Mouse (Mus musculus): ENCODE measurements around the gene Cdc14b. TPM values are rescaled to one million over a fixed set of nuclear protein-coding genes. Genes with fewer than 3 reads are reported as not detected.

Cdc14b gene
- polyA plus RNA-seq, 1 experiment from 2014 or later = 3.5 TPM

DNA sequence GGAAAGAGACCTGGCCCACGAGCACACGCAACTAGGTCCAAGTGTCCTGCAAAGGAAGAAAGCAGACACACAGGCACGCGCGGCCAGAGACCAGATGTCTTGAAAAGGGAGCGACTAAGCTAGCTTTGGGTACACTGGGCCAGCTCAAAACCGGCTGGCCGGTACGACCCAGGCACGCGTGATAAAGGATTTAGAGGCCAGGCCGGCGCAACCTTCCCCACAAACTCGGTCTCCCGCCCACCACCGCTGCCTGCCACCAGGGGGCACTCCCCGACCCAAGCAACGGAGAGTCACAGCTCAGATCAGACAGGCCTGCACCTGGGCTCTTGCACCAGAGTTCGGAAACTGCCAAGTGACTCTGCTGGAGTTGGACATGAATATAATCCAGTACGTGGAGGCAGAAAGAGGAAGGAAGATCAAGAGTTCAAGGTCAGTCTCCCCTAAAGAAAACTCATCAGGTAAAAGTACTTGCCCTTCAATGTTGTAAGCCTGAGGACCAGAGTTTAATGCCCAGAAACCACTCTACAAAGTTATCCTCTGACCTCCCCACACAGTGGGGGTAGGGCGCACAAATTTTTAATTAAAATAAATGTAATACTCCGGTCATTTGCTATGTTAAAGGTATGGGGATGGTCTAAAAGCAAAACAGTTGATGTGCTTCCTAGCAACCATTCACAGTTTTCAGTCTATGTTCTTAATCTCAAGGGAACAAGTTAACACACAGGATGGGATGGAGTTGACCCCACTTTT, 26.1 kb downstream of the Cdc14b start:
- ATAC-seq (peak; percentile 85), DNase-seq (ENCODE audit: low spot score) (peak; percentile 72)
- Histone ChIP-seq H3K27me3 (replicated peaks; ENCODE audit: control insufficient read depth, insufficient read depth, low read length) (no peaks in the 10 kb centered on the region), H3K4me3 (ENCODE audit: low read depth, low read length) (peak overlapping the region; percentile 38), H3K9me3 (replicated peaks; ENCODE audit: control insufficient read depth, low read length) (no peaks in the 10 kb centered on the region), H3K4me2 (ENCODE audit: low read length) (peak overlapping the region; percentile 95), H3K4me1 (ENCODE audit: control insufficient read depth, insufficient read depth, low read length) (0 out of 2 replicates have a peak, but pooled peaks cover 2% of the 10 kb centered on the region), H3K9ac (ENCODE audit: low read length) (peak overlapping the region; percentile 67), H3K27ac (ENCODE audit: low read depth, low read length) (no peak overlapping the region), H3K36me3 (ENCODE audit: control insufficient read depth, insufficient read depth, low read length) (no peaks in the 10 kb centered on the region)
- WGBS = 8% methylated on average over 22 of the region's 22 CpGs

DNA sequence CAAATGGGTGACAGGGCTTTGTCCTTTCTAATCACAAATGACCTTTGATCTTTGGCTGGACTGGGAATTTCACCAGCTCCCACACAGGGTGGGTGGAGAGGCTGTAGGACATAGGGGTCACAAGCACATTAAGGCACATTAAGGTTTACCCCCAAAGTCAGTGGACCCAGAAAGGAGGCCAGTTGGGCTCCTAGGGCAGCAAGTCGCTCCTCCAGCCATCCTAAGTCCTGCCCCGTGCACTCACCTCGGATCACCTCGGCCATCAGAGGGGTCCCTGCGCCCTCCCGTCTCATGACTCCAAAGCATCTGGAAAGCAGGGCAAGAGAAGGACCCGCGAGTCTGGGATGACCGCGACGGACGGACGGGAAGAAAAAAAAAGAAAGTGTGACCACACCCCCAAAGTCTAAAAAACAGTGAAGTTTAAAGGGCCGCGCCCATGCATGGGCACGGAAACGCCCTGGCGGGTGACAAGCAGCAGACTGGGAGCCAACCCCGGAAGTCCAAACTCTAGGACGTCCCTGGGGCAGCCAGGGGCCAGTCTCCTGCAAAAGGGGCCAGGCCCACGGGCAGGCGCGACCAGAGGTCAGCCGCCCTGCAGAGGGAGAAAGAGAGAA, 26.8 kb downstream of the Cdc14b start:
- Histone ChIP-seq H3K4me2 (ENCODE audit: low read length) (peak overlapping the region; percentile 95), H3K27ac (ENCODE audit: low read depth, low read length) (no peak overlapping the region), H3K4me3 (ENCODE audit: low read depth, low read length) (peak overlapping the region; percentile 38), H3K27me3 (replicated peaks; ENCODE audit: control insufficient read depth, insufficient read depth, low read length) (no peaks in the 10 kb centered on the region), H3K36me3 (ENCODE audit: control insufficient read depth, insufficient read depth, low read length) (no peaks in the 10 kb centered on the region), H3K9ac (ENCODE audit: low read length) (peak overlapping the region; percentile 67), H3K9me3 (replicated peaks; ENCODE audit: control insufficient read depth, low read length) (no peaks in the 10 kb centered on the region), H3K4me1 (ENCODE audit: control insufficient read depth, insufficient read depth, low read length) (0 out of 2 replicates have a peak, but pooled peaks cover 2% of the 10 kb centered on the region)
- WGBS = 5% methylated on average over 24 of the region's 24 CpGs
- ATAC-seq (peak; percentile 68), DNase-seq (ENCODE audit: low spot score) (peak; percentile 15)

DNA sequence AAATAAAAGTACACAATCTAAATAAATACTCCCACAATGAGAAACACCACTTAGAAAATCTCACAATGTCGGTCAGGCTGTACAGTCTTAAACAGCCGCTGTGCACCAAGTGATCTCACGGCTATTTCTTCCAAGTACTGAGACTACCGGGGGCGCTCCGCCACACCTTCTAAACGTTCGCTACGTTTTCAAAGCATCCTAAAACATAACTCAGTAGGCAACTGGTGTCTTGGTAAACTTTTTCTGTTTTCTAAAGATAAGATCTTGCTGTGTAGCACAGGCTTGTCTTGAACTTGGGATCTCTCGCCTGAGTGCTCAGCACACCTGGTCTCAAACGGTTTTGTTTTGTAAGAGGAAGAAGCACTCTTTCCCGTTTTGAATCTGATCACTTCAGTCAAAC, 29.0 kb downstream of the Cdc14b start:
- H3K4me3 ChIP-seq (ENCODE audit: low read depth, low read length) = no peak overlapping the region
- H3K27me3 ChIP-seq (replicated peaks; ENCODE audit: control insufficient read depth, insufficient read depth, low read length) = no peaks in the 10 kb centered on the region
- no peaks in the 10 kb centered on the region for H3K9me3 ChIP-seq (replicated peaks; ENCODE audit: control insufficient read depth, low read length)
- ATAC-seq (no peak), DNase-seq (ENCODE audit: low spot score) (no peak)
- H3K9ac ChIP-seq (ENCODE audit: low read length) = no peak overlapping the region
- WGBS = 82% methylated on average over 12 of the region's 12 CpGs
- H3K4me2 ChIP-seq (ENCODE audit: low read length) = no peak overlapping the region
- no peaks in the 10 kb centered on the region for H3K36me3 ChIP-seq (ENCODE audit: control insufficient read depth, insufficient read depth, low read length)
- H3K27ac ChIP-seq (ENCODE audit: low read depth, low read length) = no peak overlapping the region
- H3K4me1 ChIP-seq (ENCODE audit: control insufficient read depth, insufficient read depth, low read length) = 0 out of 2 replicates have a peak, but pooled peaks cover 2% of the 10 kb centered on the region

DNA sequence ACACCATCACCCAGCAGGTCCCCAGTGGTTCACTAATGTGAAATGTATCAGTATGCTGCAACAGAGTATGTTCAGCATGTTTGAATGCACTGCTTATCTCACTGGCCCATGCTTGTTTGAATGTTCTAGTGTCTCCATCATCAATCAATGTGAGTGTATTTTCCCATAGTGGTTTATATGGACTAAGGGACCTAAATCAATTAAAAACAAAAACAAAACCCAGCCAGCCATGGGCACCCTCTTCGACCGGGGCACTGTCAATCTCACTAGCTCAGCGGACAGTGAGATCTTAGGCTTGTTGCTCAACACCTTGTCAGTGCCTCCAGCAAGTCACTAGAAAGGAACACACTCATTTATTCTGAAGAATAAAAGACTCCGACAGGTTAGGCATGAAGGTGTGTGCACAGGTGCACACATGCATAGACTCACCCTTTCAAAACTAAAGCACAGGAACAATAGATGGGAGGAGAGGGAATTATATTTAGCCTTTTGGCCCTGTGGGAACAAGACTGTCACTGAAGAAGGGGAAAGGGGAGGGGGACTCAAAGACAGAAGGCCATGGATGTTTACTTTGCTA, 30.3 kb downstream of the Cdc14b start:
- ATAC-seq (no peak), DNase-seq (ENCODE audit: low spot score) (no peak)
- no peak overlapping the region for H3K9ac ChIP-seq (ENCODE audit: low read length)
- H3K36me3 ChIP-seq (ENCODE audit: control insufficient read depth, insufficient read depth, low read length) = no peaks in the 10 kb centered on the region
- H3K27me3 ChIP-seq (replicated peaks; ENCODE audit: control insufficient read depth, insufficient read depth, low read length) = no peaks in the 10 kb centered on the region
- 83% methylated on average over 4 of the region's 4 CpGs for WGBS
- no peaks in the 10 kb centered on the region for H3K9me3 ChIP-seq (replicated peaks; ENCODE audit: control insufficient read depth, low read length)
- H3K4me1 ChIP-seq (ENCODE audit: control insufficient read depth, insufficient read depth, low read length) = 0 out of 2 replicates have a peak, but pooled peaks cover 2% of the 10 kb centered on the region
- H3K4me3 ChIP-seq (ENCODE audit: low read depth, low read length) = no peak overlapping the region
- H3K4me2 ChIP-seq (ENCODE audit: low read length) = no peak overlapping the region
- no peak overlapping the region for H3K27ac ChIP-seq (ENCODE audit: low read depth, low read length)

DNA sequence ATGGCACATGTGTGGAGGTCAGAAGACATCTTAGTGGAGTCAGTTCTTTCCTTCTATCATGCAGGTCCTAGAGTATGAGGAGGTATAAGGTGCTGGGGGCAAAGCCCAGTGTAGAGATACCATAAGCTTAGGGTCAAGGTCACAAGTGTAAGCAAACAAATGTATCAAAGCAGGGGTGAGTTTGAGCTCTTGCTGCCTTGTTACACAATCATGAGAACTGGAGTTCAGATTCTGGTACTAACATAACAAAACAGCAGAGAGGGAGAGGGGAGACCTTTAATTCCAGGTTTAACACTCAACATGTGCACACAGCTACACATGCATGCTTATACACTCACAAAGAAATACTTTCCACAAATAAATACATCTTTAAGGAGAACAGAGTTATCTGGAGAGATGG, 32.4 kb downstream of the Cdc14b start:
- H3K27me3 ChIP-seq (replicated peaks; ENCODE audit: control insufficient read depth, insufficient read depth, low read length) = no peaks in the 10 kb centered on the region

DNA sequence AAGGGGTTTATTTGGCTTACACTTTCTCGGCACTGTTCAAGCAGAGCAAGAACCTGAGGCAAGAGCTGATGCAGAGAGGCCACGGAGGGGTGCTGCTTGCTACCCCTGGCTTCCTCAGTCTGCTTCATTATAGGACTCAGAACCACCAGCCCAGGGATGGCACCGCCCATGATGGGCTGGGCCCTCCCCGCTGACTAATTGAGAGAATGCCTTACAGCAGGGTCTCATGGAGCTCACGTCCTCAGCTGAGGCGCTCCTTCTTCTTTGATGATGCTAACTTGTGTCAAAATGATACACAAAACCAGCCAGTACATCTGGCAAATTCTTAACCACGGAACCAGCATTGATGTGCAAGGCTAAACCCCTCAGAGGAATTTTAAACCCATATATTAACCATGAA, 34.5 kb downstream of the Cdc14b start:
- Histone ChIP-seq H3K4me3 (ENCODE audit: low read depth, low read length) (no peak overlapping the region), H3K27ac (ENCODE audit: low read depth, low read length) (no peak overlapping the region), H3K36me3 (ENCODE audit: control insufficient read depth, insufficient read depth, low read length) (no peaks in the 10 kb centered on the region), H3K9ac (ENCODE audit: low read length) (no peak overlapping the region), H3K4me1 (ENCODE audit: control insufficient read depth, insufficient read depth, low read length) (no peaks in the 10 kb centered on the region), H3K9me3 (replicated peaks; ENCODE audit: control insufficient read depth, low read length) (no peaks in the 10 kb centered on the region), H3K27me3 (replicated peaks; ENCODE audit: control insufficient read depth, insufficient read depth, low read length) (no peaks in the 10 kb centered on the region), H3K4me2 (ENCODE audit: low read length) (no peak overlapping the region)
- no peak for DNase-seq (ENCODE audit: low spot score)
- 75% methylated on average over 7 of the region's 7 CpGs for WGBS
- ATAC-seq = no peak

More for the DNA sequence above, 32.4 kb downstream of the Cdc14b start:
- H3K9me3 ChIP-seq (replicated peaks; ENCODE audit: control insufficient read depth, low read length) = no peaks in the 10 kb centered on the region
- H3K4me1 ChIP-seq (ENCODE audit: control insufficient read depth, insufficient read depth, low read length) = no peaks in the 10 kb centered on the region
- H3K27ac ChIP-seq (ENCODE audit: low read depth, low read length) = no peak overlapping the region
- H3K9ac ChIP-seq (ENCODE audit: low read length) = no peak overlapping the region
- H3K36me3 ChIP-seq (ENCODE audit: control insufficient read depth, insufficient read depth, low read length) = no peaks in the 10 kb centered on the region
- no peak for ATAC-seq
- H3K4me3 ChIP-seq (ENCODE audit: low read depth, low read length) = no peak overlapping the region
- no peak for DNase-seq (ENCODE audit: low spot score)
- H3K4me2 ChIP-seq (ENCODE audit: low read length) = no peak overlapping the region

DNA sequence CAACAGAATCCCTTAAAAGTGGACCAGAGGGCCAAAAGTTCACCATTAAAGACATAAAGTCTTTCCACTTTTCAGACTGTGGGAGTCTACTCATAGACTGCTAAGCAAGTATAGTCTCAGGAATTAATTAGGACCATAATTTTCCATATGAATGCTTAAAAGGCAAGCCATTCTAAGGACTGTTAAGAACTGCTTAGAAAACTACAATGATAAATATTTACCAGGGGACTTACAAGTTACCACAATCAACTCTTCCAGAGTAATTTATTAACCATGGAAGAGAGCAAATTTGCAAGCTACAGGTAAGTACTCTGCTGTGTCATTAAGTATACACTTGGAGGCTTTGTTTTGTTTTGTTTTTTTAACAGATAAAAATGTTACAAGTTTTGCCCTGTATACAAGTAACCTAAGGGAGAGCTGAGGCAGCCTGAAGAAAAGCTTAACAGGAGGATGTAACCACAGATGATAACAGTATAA, 37.4 kb downstream of the Cdc14b start:
- no peak overlapping the region for H3K9ac ChIP-seq (ENCODE audit: low read length)
- DNase-seq (ENCODE audit: low spot score) (no peak), ATAC-seq (no peak)
- H3K27me3 ChIP-seq (replicated peaks; ENCODE audit: control insufficient read depth, insufficient read depth, low read length) = no peaks in the 10 kb centered on the region
- no peaks in the 10 kb centered on the region for H3K4me1 ChIP-seq (ENCODE audit: control insufficient read depth, insufficient read depth, low read length)
- no peaks in the 10 kb centered on the region for H3K9me3 ChIP-seq (replicated peaks; ENCODE audit: control insufficient read depth, low read length)
- H3K4me2 ChIP-seq (ENCODE audit: low read length) = no peak overlapping the region
- no peaks in the 10 kb centered on the region for H3K36me3 ChIP-seq (ENCODE audit: control insufficient read depth, insufficient read depth, low read length)
- H3K27ac ChIP-seq (ENCODE audit: low read depth, low read length) = no peak overlapping the region
- H3K4me3 ChIP-seq (ENCODE audit: low read depth, low read length) = no peak overlapping the region

DNA sequence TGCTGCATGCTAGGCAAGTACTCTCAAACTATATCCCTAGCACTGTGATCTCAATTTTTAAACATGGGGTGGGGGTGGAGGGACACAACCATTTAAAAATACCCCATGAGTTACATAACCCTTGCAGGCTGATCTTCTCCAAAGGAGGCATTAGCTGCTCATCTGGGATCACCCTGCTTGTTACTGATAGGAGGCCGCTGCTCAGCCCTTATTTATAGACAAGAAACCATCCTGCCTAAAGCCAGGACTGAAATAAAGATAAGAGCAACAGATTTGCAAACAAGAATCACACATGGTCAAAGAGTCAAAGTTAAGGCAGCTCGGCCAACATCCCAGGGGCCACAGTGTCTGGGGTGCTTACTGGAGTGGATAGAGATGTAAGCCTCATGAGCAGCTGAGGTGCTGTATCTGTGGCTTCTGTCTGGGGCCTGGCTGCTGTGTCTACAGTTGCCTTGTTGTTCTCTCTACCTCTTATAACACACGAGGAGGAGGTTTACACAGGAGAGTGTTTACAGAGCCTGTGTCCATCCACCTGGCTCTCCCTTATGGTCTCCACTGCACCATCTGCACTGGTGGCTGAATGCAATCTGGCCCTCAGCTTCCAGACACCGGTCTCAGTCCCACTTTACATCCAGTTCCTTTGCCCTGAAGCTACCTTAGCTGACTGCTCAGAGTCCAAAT, 38.0 kb downstream of the Cdc14b start:
- no peaks in the 10 kb centered on the region for H3K27me3 ChIP-seq (replicated peaks; ENCODE audit: control insufficient read depth, insufficient read depth, low read length)
- peak; percentile 40; the same call in 1 of the 2 replicates for ATAC-seq
- H3K36me3 ChIP-seq (ENCODE audit: control insufficient read depth, insufficient read depth, low read length) = no peaks in the 10 kb centered on the region
- no peak overlapping the region for H3K9ac ChIP-seq (ENCODE audit: low read length)
- DNase-seq (ENCODE audit: low spot score) = no peak
- H3K4me2 ChIP-seq (ENCODE audit: low read length) = no peak overlapping the region
- WGBS = 73% methylated on average over 4 of the region's 4 CpGs
- no peak overlapping the region for H3K27ac ChIP-seq (ENCODE audit: low read depth, low read length)
- no peak overlapping the region for H3K4me3 ChIP-seq (ENCODE audit: low read depth, low read length)
- no peaks in the 10 kb centered on the region for H3K4me1 ChIP-seq (ENCODE audit: control insufficient read depth, insufficient read depth, low read length)
- H3K9me3 ChIP-seq (replicated peaks; ENCODE audit: control insufficient read depth, low read length) = no peaks in the 10 kb centered on the region
